Mouse (Mus musculus): Measurements from ENCODE around the gene Nol4l.

Gene Nol4l

GRCm38 (mm10) chr2:153445137-153446016 lies 84.4 kb downstream of the Nol4l start:
- in situ Hi-C loops (cut with MboI, MseI) = no loop called here

- in situ Hi-C loops (cut with MboI, MseI) = no loop called here
Measured at GRCm38 (mm10) chr2:153444254-153445136, 85.3 kb downstream of the Nol4l start.

- in situ Hi-C loops (cut with MboI, MseI) = no loop called here
Measured at GRCm38 (mm10) chr2:153443434-153444240, 86.1 kb downstream of the Nol4l start.

- in situ Hi-C loops (cut with MboI, MseI) = no loop called here
Measured at GRCm38 (mm10) chr2:153442720-153443119, 87.1 kb downstream of the Nol4l start.

- in situ Hi-C loops (cut with MboI, MseI) = no loop called here
Measured at GRCm38 (mm10) chr2:153441228-153441627, 88.5 kb downstream of the Nol4l start.

GRCm38 (mm10) chr2:153440755-153441154 lies 89.0 kb downstream of the Nol4l start:
- in situ Hi-C loops (cut with MboI, MseI) = no loop called here

GRCm38 (mm10) chr2:153437306-153437659 lies 92.5 kb downstream of the Nol4l start:
- in situ Hi-C loops (cut with MboI, MseI) = no loop called here

GRCm38 (mm10) chr2:153436641-153437305 lies 93.0 kb downstream of the Nol4l start:
- in situ Hi-C loops (cut with MboI, MseI) = no loop called here

- in situ Hi-C loops (cut with MboI, MseI) = no loop called here
Measured at GRCm38 (mm10) chr2:153434880-153435831, 94.6 kb downstream of the Nol4l start.

- in situ Hi-C loops (cut with MboI, MseI) = no loop called here
Measured at GRCm38 (mm10) chr2:153433859-153434258, 95.9 kb downstream of the Nol4l start.

- in situ Hi-C loops (cut with MboI, MseI) = no loop called here
Measured at GRCm38 (mm10) chr2:153432492-153432891, 97.3 kb downstream of the Nol4l start.

GRCm38 (mm10) chr2:153430571-153430970 lies 99.2 kb downstream of the Nol4l start:
- in situ Hi-C loops (cut with MboI, MseI) = no loop called here

GRCm38 (mm10) chr2:153428485-153428884 lies 101.3 kb downstream of the Nol4l start:
- in situ Hi-C loops (cut with MboI, MseI) = no loop called here

GRCm38 (mm10) chr2:153426931-153427330 lies 102.8 kb downstream of the Nol4l start:
- in situ Hi-C loops (cut with MboI, MseI) = no loop called here

GRCm38 (mm10) chr2:153425998-153426670 lies 103.6 kb downstream of the Nol4l start:
- in situ Hi-C loops (cut with MboI, MseI) = no loop called here

- in situ Hi-C loops (cut with MboI, MseI) = no loop called here
Measured at GRCm38 (mm10) chr2:153425124-153425844, 104.5 kb downstream of the Nol4l start.

- in situ Hi-C loops (cut with MboI, MseI) = no loop called here
Measured at GRCm38 (mm10) chr2:153424557-153424956, 105.2 kb downstream of the Nol4l start.

- in situ Hi-C loops (cut with MboI, MseI) = no loop called here
Measured at GRCm38 (mm10) chr2:153423113-153423512, 106.7 kb downstream of the Nol4l start.

- in situ Hi-C loops (cut with MboI, MseI) = no loop called here
Measured at GRCm38 (mm10) chr2:153422051-153422450, 107.7 kb downstream of the Nol4l start.
